Mouse (Mus musculus) megakaryocyte, adult 5-6 weeks (primary cell): ENCODE results near the gene Grifin. TPM values are rescaled to one million over a fixed set of nuclear protein-coding genes. Genes with fewer than 3 reads are reported as not detected.

Experiments
- ATAC-seq: 2 replicates; pipeline ENCODE4 v1.8.0; 2016; ENCODE audit warnings: mild to moderate bottlenecking, inconsistent platforms; ENCODE audit not compliant: poor library complexity, severe bottlenecking
- total RNA-seq, 2 experiments: library from RNA; stranded (forward) in 1 of 2; stranded (reverse) in 1 of 2; fragments of 153-499, 151-499 nt in 1 of 2; fragments of 221-1000, 200-1000 nt in 1 of 2; gene quantifications; 2 replicates each; pipeline versions ENCODE4 v1.2.3 to v1.2.4; 2015 to 2017

The Grifin gene
- total RNA-seq, 2 experiments from 2014 or later: not detected

- ATAC-seq: 0 out of 2 replicates have a peak, but pooled peaks have one; percentile 6
Observed at GRCm38 (mm10) chr5:140594846-140595245, 30.0 kb upstream of the Grifin start.

- no peak for ATAC-seq
Observed at GRCm38 (mm10) chr5:140589082-140589774, 24.4 kb upstream of the Grifin start.

DNA sequence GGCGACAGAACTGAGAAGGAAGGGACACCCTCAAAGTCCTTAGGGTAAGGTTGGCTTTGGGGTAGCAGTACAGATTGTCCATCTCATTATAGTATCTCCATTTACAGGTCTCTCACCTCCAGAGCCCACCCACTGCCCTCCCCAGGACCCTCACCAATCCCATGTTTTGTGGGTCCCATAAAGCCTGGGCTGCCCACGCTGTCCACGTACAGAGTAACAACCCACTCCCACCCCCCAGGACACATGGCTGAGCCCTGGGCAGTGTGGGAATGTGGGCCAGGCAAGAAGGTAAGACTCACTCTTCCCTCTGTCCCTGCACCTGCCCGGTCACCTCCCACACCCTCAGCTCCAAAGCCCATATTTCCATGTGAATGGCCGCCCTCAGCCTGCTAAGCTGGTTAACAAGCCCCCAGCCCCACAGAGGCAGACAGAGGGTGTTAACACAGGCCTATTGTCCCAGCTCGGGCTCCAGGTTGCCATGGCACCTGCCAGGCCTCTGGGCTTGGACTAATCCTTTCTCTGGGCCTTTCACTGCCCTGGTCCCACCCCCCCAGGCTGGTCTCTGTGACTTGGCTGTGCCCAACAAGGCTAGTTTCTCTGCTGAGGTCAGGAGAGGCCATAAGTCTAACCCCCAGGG is 19.0 kb upstream of the Grifin start:
- ATAC-seq: no peak

- no peak for ATAC-seq
Observed at GRCm38 (mm10) chr5:140582995-140583731, 18.3 kb upstream of the Grifin start.

- no peak for ATAC-seq
Observed at GRCm38 (mm10) chr5:140581569-140581968, 16.7 kb upstream of the Grifin start.

GRCm38 (mm10) chr5:140579771-140580170 is 14.9 kb upstream of the Grifin start:
- no peak for ATAC-seq

DNA sequence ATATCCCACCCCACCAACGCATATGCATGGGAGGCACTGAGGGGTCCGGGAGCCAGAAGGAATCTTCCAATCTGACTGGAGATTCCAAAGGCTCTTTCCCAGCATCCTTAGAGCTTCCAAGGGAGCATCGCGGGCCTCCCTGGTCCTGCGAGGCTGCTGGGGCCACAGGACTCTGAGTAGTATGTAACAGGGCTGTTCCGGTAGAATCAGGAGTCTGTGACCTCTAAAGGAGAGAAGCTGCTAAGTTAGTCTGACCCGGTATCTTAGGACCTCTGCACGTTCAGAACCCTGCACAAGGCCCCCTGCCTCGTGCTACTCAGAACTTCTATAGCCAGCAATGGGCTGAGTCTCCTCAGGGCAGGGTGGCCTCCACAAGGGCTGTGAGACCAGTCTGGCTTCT is 14.3 kb upstream of the Grifin start:
- no peak for ATAC-seq

GRCm38 (mm10) chr5:140575381-140575866 is 10.6 kb upstream of the Grifin start:
- no peak for ATAC-seq

DNA sequence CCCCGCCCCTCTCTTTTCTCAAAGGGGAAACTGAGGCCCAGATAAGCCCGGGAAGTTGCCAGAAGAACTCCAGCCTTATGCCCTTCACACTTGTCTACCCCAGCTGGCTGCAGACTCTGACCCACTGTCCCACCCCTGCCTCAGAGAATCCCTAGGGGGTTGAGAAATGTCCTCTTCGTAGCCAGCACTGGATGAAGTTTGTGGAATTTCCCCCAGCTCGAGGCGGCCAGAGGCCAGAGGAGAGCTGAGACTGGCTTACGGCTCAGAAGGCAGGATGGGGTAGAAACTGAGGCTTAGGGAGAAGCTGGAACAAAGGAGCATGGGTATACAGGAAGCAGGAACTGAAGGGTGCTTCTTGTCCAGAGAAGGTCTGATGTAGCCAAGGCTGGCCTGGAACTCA is 7.7 kb upstream of the Grifin start:
- no peak for ATAC-seq

DNA sequence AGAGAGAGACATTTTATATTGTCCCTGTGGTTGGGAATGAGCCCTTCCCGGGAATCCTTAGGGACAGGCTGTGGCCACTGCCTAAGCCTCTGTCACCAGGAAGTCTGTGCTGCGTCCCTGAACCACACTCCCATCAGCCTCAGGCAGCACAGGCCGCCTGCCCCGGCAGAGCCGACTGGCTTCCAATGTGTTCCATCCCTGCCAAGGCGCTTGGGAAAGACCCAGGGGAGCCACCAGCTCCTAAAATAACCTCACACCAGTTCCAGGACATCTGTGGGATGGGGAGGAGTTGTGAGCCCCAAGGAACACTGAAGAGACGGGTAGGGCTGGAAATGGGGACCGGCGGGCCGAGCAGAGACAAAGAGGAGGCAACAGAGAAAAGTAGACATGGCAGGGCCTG is 6.8 kb upstream of the Grifin start:
- ATAC-seq: no peak

DNA sequence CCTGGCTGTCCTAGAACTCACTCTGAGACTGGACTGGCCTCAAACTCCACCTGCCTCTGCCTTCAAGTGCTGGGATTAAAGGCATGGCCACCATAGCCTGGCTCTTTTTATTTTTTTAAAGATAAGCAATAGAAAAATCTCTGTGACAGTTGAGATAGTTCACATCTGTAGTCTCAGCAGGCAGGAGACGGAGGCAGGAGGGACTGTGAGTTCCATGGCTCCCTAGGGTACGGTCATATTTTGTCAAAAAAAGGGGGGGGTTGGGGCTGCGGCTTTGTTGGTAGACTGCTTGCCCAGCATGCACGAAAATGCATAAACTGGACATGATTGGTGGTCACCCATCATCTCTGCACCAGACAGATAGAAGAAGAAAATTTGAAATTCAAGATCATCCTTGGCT is 6.3 kb upstream of the Grifin start:
- ATAC-seq: no peak

DNA sequence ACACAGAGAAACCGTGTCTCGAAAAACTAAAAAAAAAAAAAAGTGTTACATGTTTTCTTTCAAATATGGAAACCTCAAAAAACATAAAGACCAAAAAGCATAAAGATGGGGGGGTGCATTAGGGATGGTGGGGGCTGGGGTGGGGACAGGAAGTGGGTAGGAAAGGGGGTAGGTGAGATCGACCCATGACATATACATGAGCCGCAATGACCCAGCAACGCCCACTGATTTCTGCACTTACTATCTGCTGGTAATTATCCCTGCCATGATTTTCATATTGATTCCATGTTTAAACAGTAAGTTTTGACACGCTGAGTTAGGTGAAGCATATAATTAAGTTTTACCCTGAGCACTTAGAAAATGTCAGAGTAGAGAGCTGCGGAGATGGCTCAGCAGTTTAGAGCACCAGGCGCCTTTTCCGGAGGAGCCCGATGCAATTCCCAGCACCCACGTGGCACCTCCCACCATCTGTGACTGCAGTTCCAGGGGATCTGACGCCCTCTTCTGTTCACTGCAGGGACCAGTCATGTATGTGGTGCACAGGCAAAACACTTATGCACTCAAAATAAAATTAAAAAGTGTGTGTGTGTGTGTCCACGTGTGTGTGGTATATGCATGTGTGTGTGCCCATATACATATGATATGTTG is 5.5 kb upstream of the Grifin start:
- no peak for ATAC-seq

DNA sequence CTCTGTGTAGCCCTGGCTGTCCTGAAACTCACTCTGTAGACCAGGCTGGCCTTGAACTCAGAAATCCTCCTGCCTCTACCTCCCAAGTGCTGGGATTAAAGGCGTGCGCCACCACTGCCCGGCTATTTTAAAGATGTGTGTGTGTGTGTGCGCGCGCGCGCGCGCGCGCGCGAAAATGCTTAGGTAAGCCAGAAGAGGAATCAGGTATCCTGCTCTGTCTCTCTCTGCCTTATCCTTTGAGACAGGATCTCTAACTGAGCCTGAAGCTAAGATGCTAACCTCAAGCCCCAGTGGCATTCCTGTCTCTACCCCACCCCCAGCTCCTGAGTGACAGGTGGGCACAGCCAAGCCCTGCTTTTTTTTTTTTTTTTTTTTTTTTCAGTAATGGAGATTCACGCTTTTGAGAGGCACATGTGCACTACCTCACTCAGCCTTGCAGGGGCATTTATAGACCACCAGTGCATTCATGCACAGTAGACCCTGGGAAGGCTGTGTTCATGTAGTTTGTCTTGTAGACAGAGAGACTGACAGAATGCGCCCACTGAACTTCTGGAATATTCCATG is 4.2 kb upstream of the Grifin start:
- ATAC-seq: no peak

DNA sequence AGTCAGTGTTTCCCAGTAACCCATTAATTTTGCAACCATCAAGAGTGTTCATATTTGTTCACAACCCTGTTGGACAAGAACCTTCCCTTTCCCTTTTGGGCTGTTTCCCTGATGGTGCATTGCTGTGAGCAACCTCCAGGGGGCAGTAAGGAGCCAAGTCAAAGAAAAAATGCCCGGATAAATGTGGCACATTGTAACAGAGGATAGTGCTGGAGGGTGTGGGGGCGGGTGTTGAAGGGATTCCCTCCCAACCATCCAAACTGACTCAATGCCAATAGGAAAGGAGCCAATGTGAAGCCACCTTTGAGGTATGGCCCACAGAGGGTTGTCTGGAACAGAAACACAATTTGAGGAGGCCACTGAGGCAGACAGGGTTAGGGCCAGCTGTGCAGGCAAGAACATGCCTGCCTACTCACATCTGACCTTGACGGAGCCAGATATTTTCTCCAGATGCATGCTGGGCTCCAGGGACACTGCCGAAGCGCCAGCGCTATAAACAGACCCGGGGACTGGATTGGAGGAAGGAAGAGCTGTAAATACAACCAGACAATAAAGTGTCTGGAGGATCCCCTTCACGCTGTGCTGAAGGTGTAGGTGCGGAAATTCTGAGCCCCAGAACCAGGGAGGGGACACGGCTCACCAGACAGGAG is 3.6 kb upstream of the Grifin start:
- peak; percentile 68 for ATAC-seq

DNA sequence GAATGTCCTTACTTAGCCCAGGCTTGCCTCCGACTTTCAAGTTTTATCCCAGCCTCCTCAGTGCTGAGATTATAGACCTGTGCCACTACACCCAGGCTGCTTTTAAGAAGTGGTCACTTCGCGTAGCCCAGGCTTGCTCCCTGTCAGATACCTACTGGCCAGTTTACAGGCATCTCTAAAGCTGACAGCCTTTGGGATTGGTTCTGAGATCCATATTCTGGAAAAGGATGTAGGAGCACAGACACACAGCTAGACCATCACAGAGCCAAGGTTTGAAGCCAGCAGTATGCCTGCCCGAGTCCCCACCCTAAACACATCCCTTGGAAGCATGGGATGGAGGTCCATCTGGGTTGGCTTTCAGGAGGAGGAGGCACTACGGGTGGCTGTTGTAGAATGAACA is 2.9 kb upstream of the Grifin start:
- ATAC-seq: no peak

- ATAC-seq: peak; percentile 71
Observed at GRCm38 (mm10) chr5:140567321-140567720, 2.5 kb upstream of the Grifin start.

- no peak for ATAC-seq
Observed at GRCm38 (mm10) chr5:140566271-140566670, 1.4 kb upstream of the Grifin start.

DNA sequence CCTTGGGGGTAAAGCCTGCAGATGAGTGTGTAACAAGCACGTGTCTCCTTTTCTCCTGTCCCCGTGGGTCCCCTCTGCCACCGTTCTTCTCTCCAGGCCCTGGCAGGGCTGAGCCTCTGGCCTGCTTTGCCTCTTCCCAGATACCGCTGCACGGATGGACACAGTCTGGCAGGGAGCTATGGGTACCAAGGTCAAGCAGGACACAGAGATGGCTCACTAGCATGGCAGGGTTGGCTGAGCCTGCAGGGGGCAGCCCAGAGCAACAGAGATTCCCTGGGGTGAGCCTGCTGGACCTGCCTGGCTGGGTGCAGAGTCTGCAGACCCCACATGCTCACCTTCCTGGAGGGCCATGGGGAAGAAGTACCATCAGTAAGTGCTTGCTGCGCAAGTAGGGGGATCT is 985 bp upstream of the Grifin start:
- ATAC-seq: peak; percentile 40

GRCm38 (mm10) chr5:140565451-140565850 is 580 bp upstream of the Grifin start:
- ATAC-seq: no peak

- no peak for ATAC-seq
Observed at GRCm38 (mm10) chr5:140562601-140563000, 2.3 kb downstream of the Grifin start.
